Mouse (Mus musculus): ENCODE results near the gene Pdgfra.

DNA sequence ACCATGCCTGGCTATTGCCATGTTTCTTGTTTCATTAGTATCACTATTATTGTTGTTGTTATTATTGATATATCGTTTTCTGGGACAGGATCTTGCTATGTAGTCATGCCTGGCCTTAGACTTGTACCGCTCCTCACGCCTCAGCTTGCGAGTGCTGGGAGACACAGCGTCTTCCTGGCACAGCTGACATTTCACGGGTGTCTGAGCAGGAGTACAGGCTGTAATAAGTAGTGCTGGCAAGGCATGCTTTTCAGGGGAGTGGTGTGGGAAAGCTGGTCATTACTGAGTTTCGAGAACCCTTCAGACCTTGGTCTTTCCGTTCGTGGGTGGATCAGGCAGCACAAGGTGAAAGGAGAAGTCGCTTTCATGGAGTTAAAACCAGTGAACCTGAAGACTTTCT lies 19.8 kb downstream of the Pdgfra start:
- TF ChIP-seq GATA1 (IDR thresholded peaks at IDR 0.05; ENCODE audit: borderline replicate concordance, low read length): no peak
- TF ChIP-seq CTCF (IDR thresholded peaks at IDR 0.05; ENCODE audit: low read depth, low read length): no peak
- no peak for TF ChIP-seq POLR2AphosphoS5 (IDR thresholded peaks at IDR 0.05; ENCODE audit: insufficient replicate concordance, low read depth, low read length)
- no peak for TF ChIP-seq GATA2 (IDR thresholded peaks at IDR 0.05; ENCODE audit: borderline replicate concordance, low read depth, low read length)
- TF ChIP-seq TAL1 (conservative IDR thresholded peaks at IDR 0.05; ENCODE audit: low read depth, low read length): no peak

All from G1E (cell line).